Mouse (Mus musculus) hindbrain, embryonic 15.5 days (tissue): ENCODE measurements at regions not wholly inside any gene's neighbourhood (a gene's known extent, or its start where the extent isn't known, plus 50 kb on each side); places are given as distances from the start of the nearest gene placed in this dataset.

Source experiments
- ATAC-seq: fragments of 200-750 bp; cut with Nextera tagmentation; 2 replicates; pipeline ENCODE4 v1.8.0; 2017; ENCODE audit warnings: low read depth, moderate number of reproducible peaks, moderate TSS enrichment; ENCODE audit not compliant: low FRiP score
- H3K27ac ChIP-seq: fragments of 300-500 bp; sonication (generic); replicated peaks from 2 replicates; pipeline ENCODE4 v1.5.1; 2015; ENCODE audit warnings: mild to moderate bottlenecking, inconsistent platforms
- H3K27me3 ChIP-seq: fragments of 300-500 bp; sonication (generic); 2 replicates; pipeline ENCODE4 v1.6.1; 2015; ENCODE audit warnings: control low read depth, inconsistent platforms
- H3K36me3 ChIP-seq: fragments of 300-500 bp; sonication (generic); 2 replicates; pipeline ENCODE4 v1.6.1; 2015; ENCODE audit warnings: control low read depth, inconsistent platforms
- H3K4me1 ChIP-seq: fragments of 300-500 bp; sonication (generic); replicated peaks from 2 replicates; pipeline ENCODE4 v1.6.1; 2015; ENCODE audit warnings: control low read depth, inconsistent platforms
- H3K4me2 ChIP-seq: fragments of 300-500 bp; sonication (generic); 2 replicates; pipeline ENCODE4 v1.6.1; 2015; ENCODE audit warnings: moderate library complexity, mild to moderate bottlenecking, inconsistent platforms
- H3K4me3 ChIP-seq: fragments of 300-500 bp; sonication (generic); 2 replicates; pipeline ENCODE4 v1.5.1; 2015; ENCODE audit warnings: mild to moderate bottlenecking, inconsistent platforms
- H3K9ac ChIP-seq: fragments of 300-500 bp; sonication (generic); 2 replicates; pipeline ENCODE4 v1.6.1; 2015; ENCODE audit warnings: inconsistent platforms
- H3K9me3 ChIP-seq: fragments of 300-500 bp; sonication (generic); 2 replicates; pipeline ENCODE4 v1.6.1; 2016; ENCODE audit warnings: control low read depth, inconsistent platforms
- WGBS: fragments of 180-500 bp; shearing (Covaris S2); methylation state at CpG from one replicate; pipeline ENCODE4 v1.1.7; 2015; 5-methylcytosine and 5-hydroxymethylcytosine counted together

DNA sequence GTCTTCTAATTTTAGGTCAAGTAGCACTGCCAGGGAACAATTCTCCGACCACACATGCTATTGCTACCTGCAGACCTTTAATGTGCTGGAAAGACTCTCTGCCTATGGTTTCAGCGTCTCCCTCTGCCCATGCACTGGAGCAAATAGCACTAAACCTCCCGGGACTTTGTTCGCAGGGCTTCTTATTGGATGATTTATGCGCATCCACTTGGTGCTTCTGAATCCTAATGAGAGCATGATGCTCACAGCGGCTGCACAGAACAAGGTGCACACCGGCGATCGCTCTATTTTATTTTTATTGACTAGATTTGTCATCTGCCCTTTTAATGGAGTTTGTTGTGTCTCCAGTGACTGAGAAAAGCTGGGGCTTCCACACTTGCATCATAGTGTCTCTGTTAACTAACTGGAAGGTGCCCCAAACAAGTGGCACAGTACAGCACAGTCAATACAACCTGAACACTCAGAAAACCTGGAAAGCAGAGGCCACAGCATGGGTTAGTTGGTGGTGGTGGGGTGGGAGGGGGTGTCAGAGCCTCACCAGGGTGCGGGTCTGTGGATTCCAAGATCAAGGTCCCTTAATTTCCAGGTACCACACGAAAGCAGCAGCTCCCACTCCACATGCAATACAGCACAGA, 359.7 kb upstream of the Lmcd1 start:
- ATAC-seq = no peak
- no peak overlapping the region for H3K4me3 ChIP-seq
- H3K9me3 ChIP-seq = no peaks in the 10 kb centered on the region
- H3K36me3 ChIP-seq = no peaks in the 10 kb centered on the region
- no peaks in the 10 kb centered on the region for H3K27me3 ChIP-seq
- no peak overlapping the region for H3K27ac ChIP-seq
- 41% methylated on average over 11 of the region's 11 CpGs for WGBS
- no peak overlapping the region for H3K4me2 ChIP-seq
- H3K9ac ChIP-seq = no peak overlapping the region
- peaks cover 5% of the 10 kb centered on the region for H3K4me1 ChIP-seq

DNA sequence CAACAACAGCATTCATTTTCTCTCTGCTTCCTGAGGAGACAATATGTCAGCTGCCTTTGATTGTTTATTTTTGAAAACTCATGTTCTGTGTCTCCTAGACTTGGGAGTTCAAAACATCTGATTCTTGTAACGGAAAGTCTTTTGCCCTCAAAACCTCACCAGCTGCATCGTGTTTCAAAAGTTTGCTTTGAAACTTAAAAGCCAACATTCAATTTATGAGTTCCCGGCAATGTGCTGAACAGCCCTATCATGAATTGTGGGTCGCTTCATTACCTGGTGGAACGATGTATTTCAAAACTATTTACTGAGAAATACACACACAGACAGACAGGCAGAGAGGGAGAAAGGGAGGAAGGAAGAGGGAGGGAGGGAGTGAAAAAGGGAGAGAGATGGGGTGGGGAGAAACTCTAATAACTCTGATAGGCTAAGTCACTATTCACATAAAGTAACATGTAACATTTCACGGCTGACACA, 356.3 kb upstream of the Lmcd1 start:
- Histone ChIP-seq H3K4me2 (no peak overlapping the region), H3K27me3 (no peaks in the 10 kb centered on the region), H3K9ac (no peak overlapping the region), H3K36me3 (no peaks in the 10 kb centered on the region), H3K27ac (no peak overlapping the region), H3K9me3 (no peaks in the 10 kb centered on the region), H3K4me3 (no peak overlapping the region), H3K4me1 (peaks cover 5% of the 10 kb centered on the region)
- ATAC-seq = no peak
- 81% methylated on average over 6 of the region's 6 CpGs for WGBS

DNA sequence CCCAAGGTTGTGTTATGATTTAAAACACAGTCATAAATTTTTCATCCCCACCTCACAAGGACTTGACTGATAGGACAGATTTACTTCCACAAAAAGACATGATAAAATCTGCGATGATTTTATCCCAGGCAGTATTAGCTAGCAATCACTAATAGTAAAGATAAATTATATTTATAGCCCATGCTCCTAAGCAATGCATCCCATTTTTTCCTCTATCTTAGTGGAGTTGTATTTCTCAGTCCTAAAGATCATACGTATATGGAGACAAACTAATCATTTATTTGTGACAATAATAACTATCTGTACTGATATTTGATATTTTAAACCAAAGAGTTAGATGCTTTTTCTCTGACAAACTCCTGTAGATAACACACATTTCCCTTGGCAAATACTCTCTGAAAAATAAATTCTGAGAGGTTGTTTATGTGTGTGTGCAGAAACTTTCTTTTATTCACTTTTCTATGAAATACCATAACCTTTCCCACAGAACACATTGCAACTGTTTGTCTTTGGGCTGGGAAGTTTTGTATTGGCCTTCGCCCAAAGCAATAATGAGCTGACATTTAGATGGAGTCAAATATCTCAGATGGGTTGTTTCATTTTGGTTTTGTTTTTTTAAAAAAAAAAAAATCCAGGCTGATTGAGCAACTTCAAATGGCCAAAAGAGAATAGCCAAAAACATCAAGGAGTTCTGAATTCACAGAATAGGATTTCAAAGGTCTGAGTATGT, 355.5 kb upstream of the Lmcd1 start:
- no peak overlapping the region for H3K4me2 ChIP-seq
- H3K36me3 ChIP-seq = no peaks in the 10 kb centered on the region
- no peaks in the 10 kb centered on the region for H3K9me3 ChIP-seq
- peaks cover 5% of the 10 kb centered on the region for H3K4me1 ChIP-seq
- H3K9ac ChIP-seq = no peak overlapping the region
- H3K27ac ChIP-seq = no peak overlapping the region
- ATAC-seq = no peak
- WGBS = 85% methylated on average over 3 of the region's 3 CpGs
- no peaks in the 10 kb centered on the region for H3K27me3 ChIP-seq
- no peak overlapping the region for H3K4me3 ChIP-seq

DNA sequence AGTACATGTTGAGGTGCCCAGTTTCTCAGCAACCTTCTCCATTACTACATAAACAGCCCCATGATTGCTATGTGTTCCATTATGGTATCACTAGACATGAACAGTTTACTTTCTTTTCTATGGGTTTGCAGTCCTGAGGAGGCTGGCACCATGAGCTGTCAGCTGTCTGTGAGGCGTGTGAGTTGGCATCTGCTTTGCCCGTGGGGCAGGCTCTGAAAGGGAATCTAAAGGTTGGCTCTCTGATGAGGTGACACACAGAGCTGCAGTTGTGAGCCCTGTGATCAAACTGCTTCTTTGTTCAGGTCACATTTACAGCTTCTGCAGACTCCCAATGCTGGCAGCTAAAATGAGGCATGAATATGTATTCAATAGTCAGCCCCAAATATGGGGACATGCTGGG, 341.0 kb upstream of the Lmcd1 start:
- no peak overlapping the region for H3K4me2 ChIP-seq
- no peaks in the 10 kb centered on the region for H3K9me3 ChIP-seq
- no peaks in the 10 kb centered on the region for H3K4me1 ChIP-seq
- ATAC-seq = peak; percentile 61; the same call in 1 of the 2 replicates
- no peaks in the 10 kb centered on the region for H3K27me3 ChIP-seq
- no peak overlapping the region for H3K9ac ChIP-seq
- WGBS = 53% methylated on average over 2 of the region's 2 CpGs
- H3K4me3 ChIP-seq = no peak overlapping the region
- no peak overlapping the region for H3K27ac ChIP-seq
- H3K36me3 ChIP-seq = no peaks in the 10 kb centered on the region

DNA sequence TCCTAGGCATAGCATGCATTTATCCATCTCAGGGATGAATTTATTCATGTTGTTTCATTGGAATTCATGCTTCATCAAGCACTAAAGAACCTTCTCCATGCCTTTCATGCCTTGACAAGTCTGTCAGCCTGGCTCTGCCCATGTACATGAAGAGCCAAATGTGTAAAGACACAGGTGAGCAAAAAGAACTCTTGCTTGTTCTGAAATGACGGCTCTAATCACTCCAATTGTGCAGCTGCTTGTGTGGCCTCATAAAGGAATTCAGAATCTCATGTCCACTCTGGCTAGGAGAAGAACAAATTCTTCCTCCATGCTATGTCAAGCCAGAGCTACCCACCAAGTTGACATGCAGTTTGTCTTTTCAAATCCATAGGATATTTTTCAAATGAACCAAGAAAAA, 319.2 kb upstream of the Lmcd1 start:
- H3K4me1 ChIP-seq = no peaks in the 10 kb centered on the region
- no peak overlapping the region for H3K27ac ChIP-seq
- H3K36me3 ChIP-seq = no peaks in the 10 kb centered on the region
- 70% methylated on average over 1 of the region's 1 CpGs for WGBS
- no peak overlapping the region for H3K9ac ChIP-seq
- H3K4me3 ChIP-seq = no peak overlapping the region
- H3K4me2 ChIP-seq = no peak overlapping the region
- no peaks in the 10 kb centered on the region for H3K27me3 ChIP-seq
- H3K9me3 ChIP-seq = no peaks in the 10 kb centered on the region
- ATAC-seq = no peak

DNA sequence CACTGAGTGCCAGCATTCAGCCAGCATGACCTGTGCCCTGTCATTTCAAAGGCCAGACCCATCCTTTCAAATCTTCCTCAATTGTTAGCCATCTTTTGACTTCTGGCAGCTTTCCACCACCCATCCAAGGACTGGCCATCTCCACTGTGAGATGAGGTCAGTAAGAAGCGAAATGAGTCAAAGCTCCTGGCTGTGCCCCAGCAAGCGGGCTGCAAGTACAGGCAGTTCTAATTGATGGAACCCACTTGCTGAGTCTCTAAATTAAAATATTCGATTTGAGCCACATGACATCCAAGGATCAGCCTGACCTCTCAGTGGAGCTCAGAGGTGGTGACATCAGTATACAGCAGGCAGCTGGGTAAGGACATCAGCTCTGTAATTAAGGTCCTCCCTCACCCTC, 307.8 kb upstream of the Lmcd1 start:
- 44% methylated on average over 3 of the region's 3 CpGs for WGBS

DNA sequence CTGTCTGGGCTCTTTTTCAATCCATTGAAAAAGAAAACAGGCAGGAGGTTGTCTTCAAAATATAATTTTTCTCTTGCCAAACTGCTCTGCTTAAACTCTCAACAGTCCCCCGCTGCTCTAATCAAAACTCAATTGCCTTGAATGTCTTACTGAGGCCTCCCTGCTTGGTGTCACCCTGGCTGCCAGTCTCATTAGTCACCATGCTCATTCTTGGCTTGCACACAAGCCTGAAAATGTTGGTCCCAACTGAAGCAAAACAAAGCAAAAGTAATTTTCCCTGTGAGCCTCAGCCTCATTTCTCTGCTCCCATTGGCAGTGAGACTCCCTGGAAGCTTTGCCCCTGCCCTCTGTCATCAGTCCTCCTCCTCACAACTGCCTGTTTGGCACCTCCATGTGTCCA, 288.1 kb upstream of the Lmcd1 start:
- WGBS = 50% methylated on average over 1 of the region's 1 CpGs
- Histone ChIP-seq H3K4me3 (no peak overlapping the region), H3K4me1 (no peaks in the 10 kb centered on the region), H3K9ac (no peak overlapping the region), H3K27me3 (no peaks in the 10 kb centered on the region), H3K27ac (no peak overlapping the region), H3K4me2 (no peak overlapping the region), H3K36me3 (no peaks in the 10 kb centered on the region), H3K9me3 (no peaks in the 10 kb centered on the region)
- ATAC-seq = peak; percentile 30; the same call in 1 of the 2 replicates

More for the DNA sequence above, 307.8 kb upstream of the Lmcd1 start:
- Histone ChIP-seq H3K4me2 (no peak overlapping the region), H3K36me3 (no peaks in the 10 kb centered on the region), H3K9me3 (no peaks in the 10 kb centered on the region), H3K27me3 (no peaks in the 10 kb centered on the region), H3K9ac (no peak overlapping the region), H3K4me3 (no peak overlapping the region), H3K4me1 (no peaks in the 10 kb centered on the region), H3K27ac (no peak overlapping the region)
- no peak for ATAC-seq

DNA sequence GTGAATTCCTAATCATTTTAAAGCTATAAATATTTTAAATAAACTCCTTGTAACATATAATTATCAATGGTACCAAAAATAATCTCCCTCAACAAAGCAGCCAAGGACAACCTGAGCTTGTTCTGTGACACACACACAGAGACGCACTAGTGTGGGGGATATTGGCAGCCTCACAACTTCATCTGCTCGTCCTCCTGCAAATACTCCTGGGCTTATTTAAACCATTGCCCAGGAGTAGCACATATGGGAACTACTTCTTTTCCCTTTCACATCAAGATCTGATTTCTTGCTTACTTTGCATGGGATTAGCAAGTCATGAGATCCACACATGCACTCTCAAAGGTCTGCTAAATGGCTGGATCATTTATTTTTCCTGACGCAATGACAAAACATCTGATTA, 277.7 kb upstream of the Lmcd1 start:
- H3K36me3 ChIP-seq = no peaks in the 10 kb centered on the region
- 69% methylated on average over 3 of the region's 3 CpGs for WGBS
- H3K9ac ChIP-seq = no peak overlapping the region
- H3K4me1 ChIP-seq = no peaks in the 10 kb centered on the region
- no peak for ATAC-seq
- no peaks in the 10 kb centered on the region for H3K27me3 ChIP-seq
- H3K27ac ChIP-seq = no peak overlapping the region
- no peaks in the 10 kb centered on the region for H3K9me3 ChIP-seq
- H3K4me3 ChIP-seq = no peak overlapping the region
- H3K4me2 ChIP-seq = no peak overlapping the region

DNA sequence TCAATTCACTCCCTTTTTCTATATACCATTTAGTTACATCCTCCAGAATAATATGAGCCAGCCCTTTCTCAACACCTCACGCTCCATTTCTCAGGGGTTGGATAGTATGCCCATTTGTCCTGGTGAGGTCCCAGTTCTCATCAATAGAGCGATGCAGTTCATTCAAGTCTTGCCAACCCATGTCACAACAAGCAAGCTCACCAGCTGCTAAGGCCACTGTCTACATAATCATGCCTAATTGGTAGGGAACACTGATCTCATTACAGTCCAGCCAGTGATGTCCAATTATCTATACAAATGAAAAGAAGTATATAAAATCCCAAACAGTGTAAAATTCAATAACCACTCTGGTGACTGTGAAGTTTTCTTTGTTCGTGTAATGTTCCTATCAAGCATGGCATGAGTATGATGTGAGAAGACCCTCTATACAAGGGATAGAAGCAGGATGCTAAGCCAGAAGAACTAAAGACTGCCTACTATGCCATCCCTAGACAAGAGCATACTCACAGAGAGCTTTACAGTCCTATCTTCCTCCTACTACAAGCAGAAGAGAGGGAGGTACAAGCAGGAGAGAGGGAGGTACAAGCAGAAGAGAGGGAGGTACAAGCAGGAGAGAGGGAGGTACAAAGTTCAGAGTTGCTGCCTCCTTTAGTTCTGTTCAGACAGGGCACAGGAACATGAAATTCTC, 269.6 kb upstream of the Lmcd1 start:
- no peaks in the 10 kb centered on the region for H3K9me3 ChIP-seq
- no peaks in the 10 kb centered on the region for H3K36me3 ChIP-seq
- H3K4me2 ChIP-seq = no peak overlapping the region
- ATAC-seq = no peak
- WGBS = 77% methylated on average over 3 of the region's 3 CpGs
- H3K4me1 ChIP-seq = no peaks in the 10 kb centered on the region
- no peak overlapping the region for H3K9ac ChIP-seq
- no peaks in the 10 kb centered on the region for H3K27me3 ChIP-seq
- H3K4me3 ChIP-seq = no peak overlapping the region
- no peak overlapping the region for H3K27ac ChIP-seq

DNA sequence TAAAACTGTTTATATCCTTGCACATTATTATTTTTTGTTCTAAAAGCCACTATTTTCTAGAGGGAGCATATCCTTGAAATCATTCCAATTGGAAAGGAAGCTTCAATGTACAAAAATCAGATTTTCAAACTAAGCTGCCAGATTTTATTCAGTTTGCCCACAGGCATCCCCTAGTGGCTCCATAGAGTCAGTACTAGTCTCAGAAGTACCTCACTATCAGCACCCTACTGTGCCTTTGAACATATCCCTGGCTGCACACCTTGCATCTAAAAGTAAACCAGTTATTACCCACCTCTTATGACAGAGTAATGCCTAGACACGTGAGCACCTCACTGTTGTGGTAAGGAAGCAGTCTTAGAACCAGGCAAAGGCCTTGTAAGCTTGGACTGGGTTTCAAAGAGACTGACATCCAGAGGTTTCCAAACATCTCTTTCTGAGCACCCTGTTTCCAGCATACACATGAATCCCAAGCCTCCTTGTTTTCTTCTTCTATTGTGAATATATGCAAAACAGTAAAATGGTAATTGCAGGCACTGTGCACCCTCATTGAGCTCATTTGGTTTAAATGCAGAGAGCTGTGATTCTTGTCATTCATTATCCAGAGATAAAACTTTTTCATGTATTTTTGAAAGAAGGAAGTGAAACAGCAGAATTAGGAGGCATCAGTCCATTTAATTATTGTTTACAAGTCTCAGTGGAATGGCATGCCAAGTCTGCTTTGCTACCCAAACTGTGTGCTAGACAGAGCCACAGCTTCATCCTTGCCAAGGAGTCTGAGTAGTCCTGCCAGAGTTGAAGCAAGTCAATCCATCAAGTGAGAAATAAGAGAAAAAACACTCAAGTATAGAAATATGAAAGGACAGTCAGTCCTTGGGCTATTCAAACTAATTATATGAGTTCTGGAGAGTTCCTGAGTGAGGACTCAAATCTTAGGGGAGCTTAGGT, 247.0 kb upstream of the Lmcd1 start:
- 83% methylated on average over 1 of the region's 1 CpGs for WGBS
- no peak for ATAC-seq

DNA sequence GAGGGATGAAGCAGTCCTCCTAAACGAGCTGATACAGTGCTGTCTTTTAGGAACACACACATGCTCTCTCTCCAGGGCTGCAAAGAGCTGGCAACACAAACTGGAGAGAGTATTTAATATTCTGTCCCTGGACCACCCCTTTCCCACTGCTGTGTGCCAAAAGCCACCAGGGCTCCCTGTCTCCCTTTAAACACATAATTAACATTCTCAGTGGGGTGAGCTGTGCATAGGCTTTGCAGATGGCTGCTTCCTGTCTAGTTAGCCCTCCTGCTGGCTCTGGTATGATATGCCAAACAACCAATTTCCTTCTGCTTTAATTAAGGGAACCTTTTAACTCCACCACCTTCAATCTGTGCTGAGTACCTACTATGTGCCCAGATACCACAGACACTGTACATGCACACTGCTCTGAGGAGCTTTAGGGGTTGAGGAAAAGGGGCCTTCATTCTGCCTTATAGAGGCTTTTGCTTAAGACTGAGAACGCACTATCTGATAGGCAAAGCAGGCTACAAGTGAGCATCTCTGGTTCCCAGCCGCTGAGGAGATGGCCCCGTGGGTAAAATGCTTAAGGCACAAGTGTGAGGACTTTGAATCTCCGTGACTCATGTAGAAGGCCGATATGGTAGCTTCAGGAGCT, 222.9 kb upstream of the Lmcd1 start:
- 74% methylated on average over 6 of the region's 6 CpGs for WGBS
- H3K9ac ChIP-seq = no peak overlapping the region
- H3K36me3 ChIP-seq = no peaks in the 10 kb centered on the region
- peak overlapping the region; percentile 44; the same call in 1 of the 2 replicates for H3K27ac ChIP-seq
- no peaks in the 10 kb centered on the region for H3K27me3 ChIP-seq
- H3K4me1 ChIP-seq = peaks cover 3% of the 10 kb centered on the region; the same call in 1 of the 2 replicates
- no peak overlapping the region for H3K4me2 ChIP-seq
- H3K9me3 ChIP-seq = no peaks in the 10 kb centered on the region
- peak; percentile 92 for ATAC-seq
- H3K4me3 ChIP-seq = no peak overlapping the region

More for the DNA sequence above, 247.0 kb upstream of the Lmcd1 start:
- no peak overlapping the region for H3K27ac ChIP-seq
- H3K4me1 ChIP-seq = no peaks in the 10 kb centered on the region
- H3K9me3 ChIP-seq = no peaks in the 10 kb centered on the region
- no peaks in the 10 kb centered on the region for H3K36me3 ChIP-seq
- no peak overlapping the region for H3K9ac ChIP-seq
- H3K27me3 ChIP-seq = no peaks in the 10 kb centered on the region
- H3K4me3 ChIP-seq = no peak overlapping the region
- H3K4me2 ChIP-seq = no peak overlapping the region
